Mouse (Mus musculus) thymus, adult 2 months (tissue): Measurements from ENCODE around the gene Pnpo.

Experiments
- CTCF ChIP-seq: fragments of 200-500 bp; IDR thresholded peaks from 2 replicates; pipeline ENCODE4 v1.5.1; 2012; ENCODE audit warnings: mild to moderate bottlenecking, control low read depth, low read length, moderate library complexity, borderline replicate concordance; ENCODE audit not compliant: control insufficient read depth, poor library complexity, insufficient read depth; ENCODE audit errors: extremely low read depth
- POLR2A ChIP-seq: fragments of 200-500 bp; IDR thresholded peaks from 2 replicates; pipeline ENCODE4 v1.6.1; 2012; ENCODE audit warnings: mild to moderate bottlenecking, low read length, control low read depth, moderate library complexity; ENCODE audit not compliant: control insufficient read depth, poor library complexity, insufficient read depth; ENCODE audit errors: extremely low read depth

GRCm38 (mm10) chr11:96946498-96946897 lies 2.7 kb upstream of the Pnpo start:
- no peak for TF ChIP-seq CTCF
- no peak for TF ChIP-seq POLR2A
